Comparison of ENCODE assay signal across 1 mouse cellular context in genomic region chr3:89963926-89964739, GRCm38 (mm10).
TF ChIP-seq lines count a peak whose summit lies in the region.

No protein-coding gene starts in this region.

TF ChIP-seq in ES-E14, 5 proteins besides CTCF, POLR2A, EP300 and RAD21 (continued from another document):
- TF ChIP-seq MAFK (IDR thresholded peaks at IDR 0.05; ENCODE audit: insufficient read depth, low read depth, low read length) (no peak), CHD2 (IDR thresholded peaks at IDR 0.05; ENCODE audit: low read depth, low read length) (no peak), ZC3H11A (IDR thresholded peaks at IDR 0.05; ENCODE audit: borderline replicate concordance, low read depth, low read length) (no peak)
